21 mouse cellular contexts compared by ENCODE assay signal in the genomic region with DNA sequence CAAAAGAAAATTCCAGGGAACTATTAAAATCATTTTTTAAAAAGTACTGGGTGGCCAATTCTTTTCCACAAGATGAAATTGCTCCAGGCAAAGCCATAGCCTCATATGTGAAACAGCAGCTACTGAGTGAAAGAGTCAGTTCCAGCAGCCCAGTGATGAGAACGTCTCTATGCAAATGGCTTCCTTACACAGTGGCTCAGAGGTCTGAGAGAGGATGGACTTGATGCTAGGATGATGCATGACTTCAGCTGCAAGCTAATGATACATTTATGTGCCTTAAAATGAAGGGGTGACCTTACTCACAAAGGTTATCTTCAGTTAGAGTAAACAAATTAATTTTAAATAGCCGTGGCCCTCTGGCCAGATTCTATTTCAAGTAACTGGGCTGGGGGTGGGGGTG.
A peak's percentile ranks its signal among the peaks of the same experiment; 100 is the strongest.
DNase-seq lines count a peak whose midpoint lies in the region; ATAC-seq and TF ChIP-seq lines count a peak whose summit lies in the region.
"Had no signal": no experiment of that assay in that cellular context is flagged by ENCODE, and none has a peak within 500 bp of the region (broad histone marks: within the 10 kb centered on the region; RNA-seq: fewer than 3 reads in every experiment).

No protein-coding gene starts in this region.

- no peaks in the 10 kb centered on the region; the same call in 1 of the 2 replicates for H3K4me1 ChIP-seq in kidney, postnatal 0 days (replicated peaks; ENCODE audit: insufficient read depth, low read length)
- H3K4me1 ChIP-seq in midbrain, embryonic 12.5 days = no peaks in the 10 kb centered on the region
- H3K4me1 ChIP-seq in midbrain, embryonic 15.5 days = no peaks in the 10 kb centered on the region
- H3K4me1 ChIP-seq: embryonic facial prominence, embryonic 13.5 days; forebrain, embryonic 12.5 days; heart, embryonic 10.5 days had no signal

- peak; percentile 21 for DNase-seq in kidney, postnatal 0 days (ENCODE audit: low spot score)
- DNase-seq in kidney, postnatal 10 days = no peak
- peak; percentile 31 for DNase-seq in 3T3-L1 (ENCODE audit: low read depth, low spot score)
- DNase-seq in MN1 (ENCODE audit: low spot score) = peak; percentile 7
- DNase-seq in cerebellum, postnatal 10 days = no peak
- DNase-seq: adrenal gland, postnatal 10 days; cerebellum, adult 11 months; cerebellum, adult 9-10 months; cerebellum, postnatal 36 days; gastrocnemius, postnatal 10 days; heart, adult 18-20 months; heart, postnatal 10 days; heart, postnatal 4 days had no signal

- H3K36me3 ChIP-seq in kidney, postnatal 0 days (ENCODE audit: insufficient read depth, low read length) = no peaks in the 10 kb centered on the region
- H3K36me3 ChIP-seq in midbrain, embryonic 12.5 days = no peaks in the 10 kb centered on the region
- no peaks in the 10 kb centered on the region for H3K36me3 ChIP-seq in midbrain, embryonic 15.5 days (replicated peaks)
- H3K36me3 ChIP-seq: embryonic facial prominence, embryonic 13.5 days; forebrain, embryonic 12.5 days; G1E; heart, embryonic 10.5 days had no signal

- H3K27me3 ChIP-seq in kidney, postnatal 0 days (ENCODE audit: insufficient read depth, low read length) = no peaks in the 10 kb centered on the region
- no peaks in the 10 kb centered on the region for H3K27me3 ChIP-seq in midbrain, embryonic 12.5 days
- H3K27me3 ChIP-seq in midbrain, embryonic 15.5 days (replicated peaks) = no peaks in the 10 kb centered on the region
- H3K27me3 ChIP-seq: embryonic facial prominence, embryonic 13.5 days; forebrain, embryonic 12.5 days had no signal

- no peak overlapping the region for H3K4me3 ChIP-seq in kidney, postnatal 0 days (replicated peaks; ENCODE audit: low read depth, low read length)
- no peak overlapping the region for H3K4me3 ChIP-seq in midbrain, embryonic 12.5 days
- no peak overlapping the region for H3K4me3 ChIP-seq in midbrain, embryonic 15.5 days
- H3K4me3 ChIP-seq: embryonic facial prominence, embryonic 13.5 days; forebrain, embryonic 12.5 days; heart, embryonic 10.5 days had no signal

- WGBS in kidney, postnatal 0 days = 8% methylated on average over 2 of the region's 2 CpGs
- 50% methylated on average over 2 of the region's 2 CpGs for WGBS in midbrain, embryonic 12.5 days
- WGBS in midbrain, embryonic 15.5 days = 64% methylated on average over 2 of the region's 2 CpGs

- no peak overlapping the region for H3K4me2 ChIP-seq in kidney, postnatal 0 days (ENCODE audit: low read length)
- no peak overlapping the region for H3K4me2 ChIP-seq in midbrain, embryonic 12.5 days (replicated peaks)
- H3K4me2 ChIP-seq in midbrain, embryonic 15.5 days = no peak overlapping the region
- H3K4me2 ChIP-seq: embryonic facial prominence, embryonic 13.5 days; forebrain, embryonic 12.5 days; hindbrain, embryonic 14.5 days had no signal

- H3K27ac ChIP-seq in kidney, postnatal 0 days = no peak overlapping the region
- H3K27ac ChIP-seq in midbrain, embryonic 12.5 days (replicated peaks) = no peak overlapping the region
- no peak overlapping the region for H3K27ac ChIP-seq in midbrain, embryonic 15.5 days
- H3K27ac ChIP-seq: embryonic facial prominence, embryonic 13.5 days; forebrain, embryonic 12.5 days; heart, embryonic 10.5 days; hindbrain, embryonic 14.5 days had no signal

- H3K9ac ChIP-seq in kidney, postnatal 0 days (ENCODE audit: low read depth, low read length) = no peak overlapping the region
- no peak overlapping the region for H3K9ac ChIP-seq in midbrain, embryonic 12.5 days (replicated peaks)
- no peak overlapping the region for H3K9ac ChIP-seq in midbrain, embryonic 15.5 days
- H3K9ac ChIP-seq: embryonic facial prominence, embryonic 13.5 days; forebrain, embryonic 12.5 days; hindbrain, embryonic 14.5 days had no signal

- ATAC-seq in kidney, postnatal 0 days (replicated peaks; ENCODE audit: low FRiP score, low read depth) = no peak
- 0 out of 2 replicates have a peak, but pooled peaks have one; percentile 41 for ATAC-seq in midbrain, embryonic 12.5 days (ENCODE audit: low FRiP score, low read depth)
- ATAC-seq in midbrain, embryonic 15.5 days (replicated peaks) = no peak
- ATAC-seq: forebrain, embryonic 16.5 days had no signal

- no peaks in the 10 kb centered on the region for H3K9me3 ChIP-seq in kidney, postnatal 0 days (replicated peaks; ENCODE audit: low read length)
- H3K9me3 ChIP-seq in midbrain, embryonic 12.5 days = no peaks in the 10 kb centered on the region
- no peaks in the 10 kb centered on the region for H3K9me3 ChIP-seq in midbrain, embryonic 15.5 days
- H3K9me3 ChIP-seq: embryonic facial prominence, embryonic 13.5 days; forebrain, embryonic 12.5 days; G1E; heart, embryonic 10.5 days had no signal

- no peak for TF ChIP-seq CTCF in kidney, postnatal 0 days (IDR thresholded peaks at IDR 0.05; ENCODE audit: low read depth)

Comparison
In these comparisons a context has a peak if more than half of its experiments do, and no peak if none do; other contexts are left out.
1. DNase-seq: peak in kidney, postnatal 0 days (single experiment), 3T3-L1 (single experiment) and MN1 (single experiment); none in kidney, postnatal 10 days (single experiment) and cerebellum, postnatal 10 days (0 of 2).